Mouse (Mus musculus): ENCODE measurements at regions not wholly inside any gene's neighbourhood (a gene's known extent, or its start where the extent isn't known, plus 50 kb on each side); places are given as distances from the start of the nearest gene placed in this dataset.

- TF ChIP-seq CTCF (IDR thresholded peaks at IDR 0.05; ENCODE audit: low read depth) (no peak), EP300 (IDR thresholded peaks at IDR 0.05; ENCODE audit: low read depth) (no peak)
Measured at GRCm38 (mm10) chr13:110568482-110569179, 173.8 kb downstream of the Plk2 start.
